Mouse (Mus musculus): Measurements from ENCODE around the gene Gas2. TPM values are rescaled to one million over a fixed set of nuclear protein-coding genes. Genes with fewer than 3 reads are reported as not detected.

The Gas2 gene
- polyA plus RNA-seq, 1 experiment from 2014 or later = 53.1 TPM

GRCm38 (mm10) chr7:51979271-51979670, 117.5 kb downstream of the Gas2 start:
- Histone ChIP-seq H3K4me2 (replicated peaks) (no peak overlapping the region), H3K9me3 (replicated peaks) (no peaks in the 10 kb centered on the region), H3K27ac (no peak overlapping the region), H3K27me3 (no peaks in the 10 kb centered on the region), H3K9ac (no peak overlapping the region), H3K4me3 (no peak overlapping the region), H3K4me1 (no peaks in the 10 kb centered on the region; the same call in 1 of the 2 replicates), H3K36me3 (no peaks in the 10 kb centered on the region)
- no peak for ATAC-seq (ENCODE audit: low FRiP score)
- WGBS = 45% methylated on average over 5 of the region's 5 CpGs

GRCm38 (mm10) chr7:51982303-51982702, 120.5 kb downstream of the Gas2 start:
- H3K36me3 ChIP-seq = no peaks in the 10 kb centered on the region
- no peak overlapping the region for H3K4me2 ChIP-seq (replicated peaks)
- no peaks in the 10 kb centered on the region; the same call in 1 of the 2 replicates for H3K4me1 ChIP-seq
- H3K9me3 ChIP-seq (replicated peaks) = no peaks in the 10 kb centered on the region
- H3K27me3 ChIP-seq = no peaks in the 10 kb centered on the region
- no peak overlapping the region for H3K9ac ChIP-seq
- H3K27ac ChIP-seq = no peak overlapping the region
- H3K4me3 ChIP-seq = no peak overlapping the region
- WGBS = 50% methylated on average over 1 of the region's 1 CpGs
- no peak for ATAC-seq (ENCODE audit: low FRiP score)

- Histone ChIP-seq H3K4me3 (no peak overlapping the region), H3K4me2 (replicated peaks) (no peak overlapping the region), H3K4me1 (no peaks in the 10 kb centered on the region; the same call in 1 of the 2 replicates), H3K27ac (no peak overlapping the region), H3K36me3 (no peaks in the 10 kb centered on the region), H3K9me3 (replicated peaks) (no peaks in the 10 kb centered on the region), H3K9ac (no peak overlapping the region), H3K27me3 (no peaks in the 10 kb centered on the region)
- 77% methylated on average over 6 of the region's 6 CpGs for WGBS
- no peak for ATAC-seq (ENCODE audit: low FRiP score)
Measured at GRCm38 (mm10) chr7:51985763-51986162, 123.9 kb downstream of the Gas2 start.

GRCm38 (mm10) chr7:51986909-51987308, 125.1 kb downstream of the Gas2 start:
- no peaks in the 10 kb centered on the region for H3K36me3 ChIP-seq
- WGBS = 68% methylated on average over 6 of the region's 6 CpGs
- no peaks in the 10 kb centered on the region; the same call in 1 of the 2 replicates for H3K4me1 ChIP-seq
- no peak overlapping the region for H3K4me2 ChIP-seq (replicated peaks)
- no peak overlapping the region for H3K27ac ChIP-seq
- no peak overlapping the region for H3K4me3 ChIP-seq
- H3K9ac ChIP-seq = no peak overlapping the region
- ATAC-seq (ENCODE audit: low FRiP score) = no peak
- no peaks in the 10 kb centered on the region for H3K9me3 ChIP-seq (replicated peaks)
- H3K27me3 ChIP-seq = no peaks in the 10 kb centered on the region

- Histone ChIP-seq H3K36me3 (no peaks in the 10 kb centered on the region), H3K4me3 (no peak overlapping the region), H3K9me3 (replicated peaks) (no peaks in the 10 kb centered on the region), H3K27ac (no peak overlapping the region), H3K4me2 (replicated peaks) (no peak overlapping the region), H3K27me3 (no peaks in the 10 kb centered on the region), H3K9ac (no peak overlapping the region), H3K4me1 (no peaks in the 10 kb centered on the region)
- 89% methylated on average over 3 of the region's 3 CpGs for WGBS
- ATAC-seq (ENCODE audit: low FRiP score) = peak; percentile 50; the same call in 1 of the 2 replicates
Measured at GRCm38 (mm10) chr7:51991020-51991419, 129.2 kb downstream of the Gas2 start.

GRCm38 (mm10) chr7:52005511-52006295, 143.9 kb downstream of the Gas2 start, which contains the start of gene Svip:
Gene Svip (minus strand): TSS chr7:52006018.
- peak within 1 kb of the TSS; percentile 58 for H3K27ac ChIP-seq
- WGBS = under 1% methylated on average over 29 of the region's 47 CpGs

GRCm38 (mm10) chr7:52006296-52006630, 144.4 kb downstream of the Gas2 start:
- H3K27ac ChIP-seq = no peak overlapping the region

More at GRCm38 (mm10) chr7:52005511-52006295, 143.9 kb downstream of the Gas2 start, which contains the start of gene Svip:
- Histone ChIP-seq H3K27me3 (0 out of 2 replicates have a peak, but pooled peaks cover 4% of the 10 kb centered on the region), H3K4me2 (replicated peaks) (peak within 1 kb of the TSS; percentile 52), H3K4me1 (0 out of 2 replicates have a peak, but pooled peaks cover 3% of the 10 kb centered on the region), H3K4me3 (peak within 1 kb of the TSS; percentile 71), H3K36me3 (no peaks in the 10 kb centered on the region), H3K9me3 (replicated peaks) (no peaks in the 10 kb centered on the region), H3K9ac (peak within 1 kb of the TSS; percentile 63)
- peak; percentile 97 for ATAC-seq (ENCODE audit: low FRiP score)

GRCm38 (mm10) chr7:52007138-52007537, 145.3 kb downstream of the Gas2 start:
- H3K4me2 ChIP-seq (replicated peaks) = no peak overlapping the region
- H3K4me3 ChIP-seq = no peak overlapping the region
- ATAC-seq (ENCODE audit: low FRiP score) = no peak
- H3K27me3 ChIP-seq = 0 out of 2 replicates have a peak, but pooled peaks cover 4% of the 10 kb centered on the region
- no peaks in the 10 kb centered on the region for H3K9me3 ChIP-seq (replicated peaks)
- H3K36me3 ChIP-seq = no peaks in the 10 kb centered on the region
- no peak overlapping the region for H3K27ac ChIP-seq
- H3K9ac ChIP-seq = no peak overlapping the region
- H3K4me1 ChIP-seq = 0 out of 2 replicates have a peak, but pooled peaks cover 3% of the 10 kb centered on the region
- WGBS = 91% methylated on average over 2 of the region's 2 CpGs

More at GRCm38 (mm10) chr7:52006296-52006630, 144.4 kb downstream of the Gas2 start:
- Histone ChIP-seq H3K4me3 (peak overlapping the region; percentile 71), H3K4me2 (replicated peaks) (peak overlapping the region; percentile 52), H3K27me3 (0 out of 2 replicates have a peak, but pooled peaks cover 4% of the 10 kb centered on the region), H3K36me3 (no peaks in the 10 kb centered on the region), H3K9ac (no peak overlapping the region), H3K9me3 (replicated peaks) (no peaks in the 10 kb centered on the region), H3K4me1 (0 out of 2 replicates have a peak, but pooled peaks cover 3% of the 10 kb centered on the region)
- ATAC-seq (ENCODE audit: low FRiP score) = no peak; the same call in 1 of the 2 replicates
- WGBS = under 1% methylated on average over 9 of the region's 9 CpGs

- Histone ChIP-seq H3K9ac (no peak overlapping the region), H3K36me3 (no peaks in the 10 kb centered on the region), H3K27me3 (no peaks in the 10 kb centered on the region), H3K9me3 (replicated peaks) (no peaks in the 10 kb centered on the region), H3K4me3 (no peak overlapping the region), H3K27ac (no peak overlapping the region), H3K4me2 (replicated peaks) (no peak overlapping the region), H3K4me1 (no peaks in the 10 kb centered on the region)
- WGBS = 71% methylated on average over 7 of the region's 7 CpGs
- no peak for ATAC-seq (ENCODE audit: low FRiP score)
Measured at GRCm38 (mm10) chr7:52013457-52013856, 151.6 kb downstream of the Gas2 start.

- H3K4me2 ChIP-seq (replicated peaks) = no peak overlapping the region
- H3K9ac ChIP-seq = no peak overlapping the region
- H3K36me3 ChIP-seq = no peaks in the 10 kb centered on the region
- H3K27ac ChIP-seq = no peak overlapping the region
- H3K4me3 ChIP-seq = no peak overlapping the region
- no peaks in the 10 kb centered on the region for H3K9me3 ChIP-seq (replicated peaks)
- no peaks in the 10 kb centered on the region for H3K27me3 ChIP-seq
- H3K4me1 ChIP-seq = no peaks in the 10 kb centered on the region
- 91% methylated on average over 1 of the region's 1 CpGs for WGBS
- no peak for ATAC-seq (ENCODE audit: low FRiP score)
Measured at GRCm38 (mm10) chr7:52015180-52015579, 153.4 kb downstream of the Gas2 start.

GRCm38 (mm10) chr7:52015628-52016027, 153.8 kb downstream of the Gas2 start, which contains the start of gene 1700015G11Rik:
Gene 1700015G11Rik (minus strand): TSS chr7:52015728.
- Histone ChIP-seq H3K27me3 (no peaks in the 10 kb centered on the region), H3K4me2 (replicated peaks) (no peak within 1 kb of the TSS), H3K9ac (no peak within 1 kb of the TSS), H3K27ac (no peak within 1 kb of the TSS), H3K36me3 (no peaks in the 10 kb centered on the region), H3K4me3 (no peak within 1 kb of the TSS), H3K4me1 (no peaks in the 10 kb centered on the region), H3K9me3 (replicated peaks) (no peaks in the 10 kb centered on the region)
- no peak for ATAC-seq (ENCODE audit: low FRiP score)
- 82% methylated on average over 3 of the region's 3 CpGs for WGBS

GRCm38 (mm10) chr7:52022039-52022438, 160.2 kb downstream of the Gas2 start:
- Histone ChIP-seq H3K4me1 (no peaks in the 10 kb centered on the region), H3K4me3 (no peak overlapping the region), H3K4me2 (replicated peaks) (no peak overlapping the region), H3K36me3 (no peaks in the 10 kb centered on the region), H3K9me3 (replicated peaks) (no peaks in the 10 kb centered on the region), H3K27ac (no peak overlapping the region), H3K27me3 (no peaks in the 10 kb centered on the region), H3K9ac (no peak overlapping the region)
- no peak for ATAC-seq (ENCODE audit: low FRiP score)
- WGBS = 89% methylated on average over 4 of the region's 4 CpGs

Measured in hindbrain, embryonic 12.5 days (tissue).